Mouse (Mus musculus) splenic B cell, adult 2 months (primary cell): ENCODE measurements at regions not wholly inside any gene's neighbourhood (a gene's known extent, or its start where the extent isn't known, plus 50 kb on each side); places are given as distances from the start of the nearest gene placed in this dataset.

Experiments used
- DNase-seq: peaks from one replicate; pipeline ENCODE4 v3.0.0-alpha.2; 2011; ENCODE audit warnings: low read depth, low spot score
- H3K27me3 ChIP-seq: 2 replicates; pipeline ENCODE4 v1.6.1; 2012; ENCODE audit warnings: mild to moderate bottlenecking, low read length, moderate library complexity, mixed read lengths; ENCODE audit not compliant: control insufficient read depth, poor library complexity, insufficient read depth, severe bottlenecking
- H3K36me3 ChIP-seq: 2 replicates; pipeline ENCODE4 v1.6.1; 2012; ENCODE audit warnings: mild to moderate bottlenecking, low read length, moderate library complexity, mixed read lengths; ENCODE audit not compliant: control insufficient read depth, poor library complexity, insufficient read depth, severe bottlenecking

DNA sequence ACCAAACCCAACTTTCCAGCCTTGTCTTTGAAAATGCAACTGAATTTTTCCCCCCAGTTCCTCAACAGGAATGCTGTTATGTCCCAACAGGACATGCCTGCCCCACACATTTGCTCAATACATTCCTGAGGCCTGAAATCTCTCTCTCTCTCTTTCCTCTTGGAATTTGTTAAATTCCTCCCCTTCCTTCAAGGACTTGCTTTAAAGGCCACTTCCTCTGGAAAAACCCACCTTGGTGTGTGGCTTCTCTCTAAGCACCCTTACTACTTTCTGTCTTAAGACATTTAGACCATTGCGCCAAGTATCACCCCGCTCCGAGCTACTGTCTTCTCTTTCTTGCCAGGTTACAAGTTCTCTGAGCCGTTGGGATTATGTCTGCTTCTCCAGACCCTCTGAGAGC lies 151.2 kb upstream of the Smim15 start:
- H3K27me3 ChIP-seq, result no peaks in the 10 kb centered on the region
- DNase-seq, result no peak
- no peaks in the 10 kb centered on the region for H3K36me3 ChIP-seq

DNA sequence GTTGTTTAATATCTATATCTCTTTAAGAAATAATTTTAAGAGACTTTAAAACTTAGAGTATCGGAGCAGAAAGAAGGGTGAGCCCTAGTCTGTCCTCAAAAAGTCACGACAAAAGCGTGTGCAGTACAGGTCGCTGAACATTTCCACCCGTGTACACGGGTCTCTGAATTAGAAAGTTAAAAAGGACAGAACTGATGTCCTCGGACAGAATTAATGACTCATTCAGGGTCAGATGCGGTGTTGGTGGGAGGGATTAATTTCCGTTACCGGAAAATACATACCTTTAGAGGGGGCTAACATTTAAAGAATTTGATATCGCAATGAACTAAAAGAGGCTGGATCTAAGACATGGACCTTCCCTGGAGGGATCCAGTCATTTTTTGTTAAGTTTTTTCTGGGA lies 152.3 kb upstream of the Smim15 start:
- no peaks in the 10 kb centered on the region for H3K27me3 ChIP-seq
- no peak for DNase-seq
- no peaks in the 10 kb centered on the region for H3K36me3 ChIP-seq

GRCm38 (mm10) chr13:107890866-107891821 lies 153.1 kb upstream of the Smim15 start:
- no peaks in the 10 kb centered on the region for H3K27me3 ChIP-seq
- no peak for DNase-seq
- H3K36me3 ChIP-seq, result no peaks in the 10 kb centered on the region

DNA sequence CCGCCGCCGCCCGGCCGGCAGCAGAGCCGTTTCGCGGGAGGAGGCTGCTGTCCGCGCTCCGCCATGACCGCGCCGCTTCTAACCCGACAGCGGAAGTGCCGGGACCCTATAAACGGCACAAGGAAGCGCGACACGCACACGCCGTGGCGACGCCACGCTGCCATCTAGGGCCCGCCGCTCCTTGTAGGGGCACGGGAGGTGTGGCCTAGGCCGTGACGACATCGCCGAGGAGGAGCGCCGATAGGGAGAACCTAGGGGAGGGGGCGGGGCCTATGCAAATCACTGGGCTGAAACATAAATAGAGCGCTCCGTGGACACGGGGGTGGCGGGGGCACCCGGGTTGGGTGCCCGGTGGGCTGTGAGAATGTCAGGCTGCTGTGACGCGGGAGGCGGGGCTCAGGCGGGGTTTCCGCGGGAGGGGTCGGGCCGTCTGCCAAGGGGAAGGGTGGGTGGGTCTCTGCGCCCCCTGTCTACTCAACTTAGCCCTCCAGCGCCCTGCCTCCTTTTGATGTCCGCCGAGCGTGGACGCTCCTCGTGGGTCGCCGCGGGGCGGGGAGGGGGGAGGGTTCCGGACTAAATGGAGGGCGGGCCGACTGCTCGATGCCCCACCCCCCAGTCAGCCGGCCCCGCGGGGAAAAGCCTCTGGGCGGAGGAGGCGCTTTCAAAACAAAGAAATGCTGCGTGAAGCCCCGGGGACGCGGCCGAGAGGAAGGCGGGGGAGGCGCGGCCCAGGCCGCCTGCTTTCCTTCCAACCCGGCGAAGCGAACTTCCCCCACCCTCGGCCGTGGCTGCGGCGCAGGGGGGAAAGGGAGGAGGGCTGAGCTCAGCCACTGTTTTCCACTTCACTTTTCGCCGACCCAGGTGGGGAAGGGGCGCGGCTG lies 154.0 kb upstream of the Smim15 start:
- Histone ChIP-seq H3K36me3 (no peaks in the 10 kb centered on the region), H3K27me3 (no peaks in the 10 kb centered on the region; the same call in 1 of the 2 replicates)
- peak; percentile 100 for DNase-seq

DNA sequence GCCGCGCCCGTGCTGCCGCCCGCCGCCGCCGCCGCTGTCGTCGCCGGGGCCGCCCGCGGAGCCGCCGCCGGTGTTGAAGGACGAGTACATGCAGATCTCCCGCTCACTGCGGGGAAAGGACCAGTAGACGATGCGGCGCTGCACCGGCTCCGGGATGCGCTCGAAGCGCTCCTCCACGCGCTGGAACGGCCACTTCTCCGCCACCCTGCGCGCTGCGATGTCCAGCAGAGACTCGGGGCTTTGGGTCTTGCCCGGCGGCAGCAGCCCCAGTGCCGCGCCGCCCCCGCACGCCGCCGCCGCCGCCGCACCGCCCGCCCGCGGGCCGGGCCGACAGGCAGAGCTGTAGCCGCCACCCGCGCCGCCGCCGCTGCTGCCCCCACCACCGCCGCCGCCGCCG lies 154.7 kb upstream of the Smim15 start:
- H3K27me3 ChIP-seq, result no peaks in the 10 kb centered on the region; the same call in 1 of the 2 replicates
- DNase-seq, result no peak
- no peaks in the 10 kb centered on the region for H3K36me3 ChIP-seq

GRCm38 (mm10) chr13:107888571-107889451 lies 155.4 kb upstream of the Smim15 start:
- H3K36me3 ChIP-seq, result no peaks in the 10 kb centered on the region
- peak; percentile 58 for DNase-seq
- no peaks in the 10 kb centered on the region; the same call in 1 of the 2 replicates for H3K27me3 ChIP-seq

- H3K36me3 ChIP-seq, result no peaks in the 10 kb centered on the region
- DNase-seq, result no peak
- no peaks in the 10 kb centered on the region; the same call in 1 of the 2 replicates for H3K27me3 ChIP-seq
These were observed 156.1 kb upstream of the Smim15 start for GRCm38 (mm10) chr13:107888231-107888555.

GRCm38 (mm10) chr13:107887366-107888230 lies 156.6 kb upstream of the Smim15 start:
- H3K27me3 ChIP-seq, result no peaks in the 10 kb centered on the region; the same call in 1 of the 2 replicates
- H3K36me3 ChIP-seq, result no peaks in the 10 kb centered on the region
- DNase-seq, result no peak

- Histone ChIP-seq H3K27me3 (no peaks in the 10 kb centered on the region; the same call in 1 of the 2 replicates), H3K36me3 (no peaks in the 10 kb centered on the region)
- DNase-seq, result no peak
These were observed 159.4 kb upstream of the Smim15 start for GRCm38 (mm10) chr13:107884836-107885235.

DNA sequence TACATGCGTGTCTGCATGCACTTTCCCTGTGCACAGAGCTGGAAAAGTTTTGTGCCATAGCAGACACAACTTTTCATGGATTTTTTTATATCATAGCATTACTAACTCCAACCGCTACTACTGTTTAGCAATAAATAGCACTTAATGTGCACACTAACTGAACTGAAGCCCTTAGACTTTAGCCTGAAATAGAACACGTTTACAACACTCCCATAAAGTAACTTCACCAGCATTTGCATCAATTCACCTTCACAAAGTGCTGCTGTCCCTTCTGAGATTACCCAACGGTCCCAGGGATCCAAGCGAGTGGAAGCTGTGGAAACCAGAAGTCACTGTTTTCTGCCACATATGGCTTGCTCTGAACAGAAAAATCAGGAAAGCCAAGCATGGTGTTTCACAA lies 161.9 kb upstream of the Smim15 start:
- no peaks in the 10 kb centered on the region; the same call in 1 of the 2 replicates for H3K27me3 ChIP-seq
- DNase-seq, result no peak
- no peaks in the 10 kb centered on the region for H3K36me3 ChIP-seq

GRCm38 (mm10) chr13:107880551-107880950 lies 163.7 kb upstream of the Smim15 start:
- Histone ChIP-seq H3K36me3 (no peaks in the 10 kb centered on the region), H3K27me3 (no peaks in the 10 kb centered on the region)
- no peak for DNase-seq

DNA sequence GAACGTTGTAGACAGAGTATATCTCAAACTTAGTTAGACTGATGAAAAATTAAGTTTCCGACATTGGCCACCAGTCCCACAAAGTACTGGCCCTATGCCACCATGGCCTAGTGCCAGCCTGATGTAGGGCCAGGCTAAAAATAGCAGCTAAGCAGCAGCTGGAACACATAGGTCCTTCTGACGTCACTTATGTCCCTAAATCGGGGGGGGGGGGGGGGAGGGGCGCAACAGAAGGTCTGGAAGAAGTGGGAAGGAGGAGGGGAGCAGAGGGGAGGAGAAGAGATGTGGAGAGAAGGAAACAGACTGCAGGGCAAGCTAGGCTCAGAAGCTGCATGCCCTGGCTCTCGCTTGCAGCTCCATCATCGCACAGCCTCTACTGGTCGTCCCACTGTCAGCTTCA lies 164.7 kb upstream of the Smim15 start:
- H3K36me3 ChIP-seq, result no peaks in the 10 kb centered on the region
- DNase-seq, result no peak
- no peaks in the 10 kb centered on the region for H3K27me3 ChIP-seq

GRCm38 (mm10) chr13:107878980-107879379 lies 165.3 kb upstream of the Smim15 start:
- no peak for DNase-seq

More at GRCm38 (mm10) chr13:107878980-107879379, 165.3 kb upstream of the Smim15 start:
- H3K36me3 ChIP-seq, result no peaks in the 10 kb centered on the region
- no peaks in the 10 kb centered on the region for H3K27me3 ChIP-seq
